Mouse (Mus musculus) limb, embryonic 12.5 days (tissue): Measurements from ENCODE around the gene Haus8. TPM values are rescaled to one million over a fixed set of nuclear protein-coding genes. Genes with fewer than 3 reads are reported as not detected.
A peak's percentile ranks its signal among the peaks of the same experiment; 100 is the strongest.
"Not testable (repeated sequence)": the region's sequence is repeated elsewhere in the genome, so short reads cannot be mapped to it uniquely, and the experiment has no call there.

Experiments used
- ATAC-seq: fragments of 200-750 bp; cut with Nextera tagmentation; 2 replicates; pipeline ENCODE4 v1.8.0; 2017; ENCODE audit warnings: low read depth, moderate TSS enrichment; ENCODE audit not compliant: insufficient number of reproducible peaks, insufficient read depth, low FRiP score, low TSS enrichment
- H3K27ac ChIP-seq: fragments of 300-500 bp; sonication (generic); 2 replicates; pipeline ENCODE4 v1.5.1; 2016; ENCODE audit warnings: mild to moderate bottlenecking, moderate library complexity
- H3K27me3 ChIP-seq: fragments of 300-500 bp; sonication (generic); 2 replicates; pipeline ENCODE4 v1.6.1; 2016; ENCODE audit warnings: mild to moderate bottlenecking, moderate library complexity
- H3K36me3 ChIP-seq: fragments of 300-500 bp; sonication (generic); 2 replicates; pipeline ENCODE4 v1.6.1; 2016; ENCODE audit warnings: mild to moderate bottlenecking, moderate library complexity
- H3K4me1 ChIP-seq: fragments of 300-500 bp; sonication (generic); replicated peaks from 2 replicates; pipeline ENCODE4 v1.6.1; 2016
- H3K4me2 ChIP-seq: fragments of 300-500 bp; sonication (generic); 2 replicates; pipeline ENCODE4 v1.6.1; 2016; ENCODE audit warnings: mild to moderate bottlenecking, moderate library complexity
- H3K4me3 ChIP-seq: fragments of 300-500 bp; sonication (generic); replicated peaks from 2 replicates; pipeline ENCODE4 v1.5.1; 2016; ENCODE audit warnings: mild to moderate bottlenecking
- H3K9ac ChIP-seq: fragments of 300-500 bp; sonication (generic); replicated peaks from 2 replicates; pipeline ENCODE4 v1.6.1; 2016; ENCODE audit warnings: mild to moderate bottlenecking, moderate library complexity
- H3K9me3 ChIP-seq: fragments of 300-500 bp; sonication (generic); 2 replicates; pipeline ENCODE4 v1.6.1; 2016; ENCODE audit warnings: mild to moderate bottlenecking, moderate library complexity
- WGBS: fragments of 180-500 bp; shearing (Covaris S2); methylation state at CpG from one replicate; pipeline ENCODE4 v1.1.7; 2016; 5-methylcytosine and 5-hydroxymethylcytosine counted together
- polyA plus RNA-seq: library from polyadenylated mRNA; unstranded; fragments of >200 nt; fragmentation: Nextera tagmentation; extraction: Ambion mirVana; gene quantifications from 2 replicates; pipeline ENCODE4 v1.2.1, GENCODE M21; 2016

The Haus8 gene
- polyA plus RNA-seq, 1 experiment from 2014 or later, result 59.1 TPM

- peaks cover 20% of the 10 kb centered on the region for H3K36me3 ChIP-seq
- H3K4me2 ChIP-seq, H3K9ac ChIP-seq, ATAC-seq, H3K27me3 ChIP-seq, H3K4me1 ChIP-seq, H3K4me3 ChIP-seq, H3K27ac ChIP-seq, H3K9me3 ChIP-seq: not testable (repeated sequence)
- WGBS, result 80% methylated on average over 2 of the region's 2 CpGs
Measured at GRCm38 (mm10) chr8:71286223-71286622, 13.5 kb upstream of the Haus8 start.

- Histone ChIP-seq H3K9ac (no peak overlapping the region), H3K4me1 (0 out of 2 replicates have a peak, but pooled peaks cover 2% of the 10 kb centered on the region), H3K27me3 (no peaks in the 10 kb centered on the region), H3K4me2 (no peak overlapping the region), H3K27ac (0 out of 2 replicates have a peak overlapping the region, but pooled peaks have one; percentile 7), H3K4me3 (no peak overlapping the region), H3K36me3 (0 out of 2 replicates have a peak, but pooled peaks cover 4% of the 10 kb centered on the region), H3K9me3 (no peaks in the 10 kb centered on the region)
- ATAC-seq, result no peak
- 74% methylated on average over 5 of the region's 5 CpGs for WGBS
Measured at GRCm38 (mm10) chr8:71282621-71283020, 9.9 kb upstream of the Haus8 start.

GRCm38 (mm10) chr8:71281731-71282130 is 9.0 kb upstream of the Haus8 start:
- not testable (repeated sequence) for H3K27ac ChIP-seq, H3K36me3 ChIP-seq, ATAC-seq, H3K4me3 ChIP-seq, H3K4me2 ChIP-seq, H3K9ac ChIP-seq, H3K9me3 ChIP-seq, H3K4me1 ChIP-seq, H3K27me3 ChIP-seq
- 84% methylated on average over 1 of the region's 1 CpGs for WGBS

GRCm38 (mm10) chr8:71279409-71279808 is 6.7 kb upstream of the Haus8 start:
- not testable (repeated sequence) for H3K27me3 ChIP-seq, H3K9me3 ChIP-seq, ATAC-seq, H3K27ac ChIP-seq, H3K9ac ChIP-seq, H3K4me3 ChIP-seq, H3K4me2 ChIP-seq, H3K4me1 ChIP-seq
- 59% methylated on average over 1 of the region's 1 CpGs for WGBS
- peaks cover 16% of the 10 kb centered on the region; the same call in 1 of the 2 replicates for H3K36me3 ChIP-seq

GRCm38 (mm10) chr8:71276166-71276565 is 3.4 kb upstream of the Haus8 start:
- Histone ChIP-seq H3K4me2 (no peak overlapping the region), H3K36me3 (peaks cover 20% of the 10 kb centered on the region; the same call in 1 of the 2 replicates)

GRCm38 (mm10) chr8:71274478-71274877 is 1.7 kb upstream of the Haus8 start:
- no peak overlapping the region for H3K4me3 ChIP-seq
- H3K36me3 ChIP-seq, result peaks cover 20% of the 10 kb centered on the region; the same call in 1 of the 2 replicates
- no peaks in the 10 kb centered on the region for H3K9me3 ChIP-seq
- no peak overlapping the region for H3K9ac ChIP-seq
- no peak for ATAC-seq
- H3K4me2 ChIP-seq, result no peak overlapping the region
- H3K27me3 ChIP-seq, result no peaks in the 10 kb centered on the region
- peaks cover 24% of the 10 kb centered on the region for H3K4me1 ChIP-seq
- H3K27ac ChIP-seq, result no peak overlapping the region

More at GRCm38 (mm10) chr8:71276166-71276565, 3.4 kb upstream of the Haus8 start:
- WGBS, result 94% methylated on average over 3 of the region's 3 CpGs
- Histone ChIP-seq H3K4me1 (peaks cover 21% of the 10 kb centered on the region), H3K4me3 (no peak overlapping the region), H3K27ac (no peak overlapping the region), H3K27me3 (no peaks in the 10 kb centered on the region), H3K9ac (no peak overlapping the region), H3K9me3 (no peaks in the 10 kb centered on the region)
- no peak for ATAC-seq

GRCm38 (mm10) chr8:71273151-71273510 is 397 bp upstream of the Haus8 start:
- peak overlapping the region; percentile 84 for H3K27ac ChIP-seq
- peak overlapping the region; percentile 76 for H3K9ac ChIP-seq
- WGBS, result 1% methylated on average over 14 of the region's 14 CpGs
- H3K9me3 ChIP-seq, result no peaks in the 10 kb centered on the region
- ATAC-seq, result no peak
- H3K4me3 ChIP-seq, result peak overlapping the region; percentile 78
- peaks cover 23% of the 10 kb centered on the region for H3K4me1 ChIP-seq
- peaks cover 16% of the 10 kb centered on the region; the same call in 1 of the 2 replicates for H3K36me3 ChIP-seq
- no peaks in the 10 kb centered on the region for H3K27me3 ChIP-seq
- H3K4me2 ChIP-seq, result peak overlapping the region; percentile 81

GRCm38 (mm10) chr8:71271630-71272029 is 1.1 kb downstream of the Haus8 start:
- 0 out of 2 replicates have a peak, but pooled peaks have one; percentile 0 for ATAC-seq
- 28% methylated on average over 5 of the region's 5 CpGs for WGBS
- H3K27me3 ChIP-seq, result no peaks in the 10 kb centered on the region
- peak overlapping the region; percentile 81 for H3K4me2 ChIP-seq
- H3K36me3 ChIP-seq, result peaks cover 16% of the 10 kb centered on the region; the same call in 1 of the 2 replicates
- H3K27ac ChIP-seq, result peak overlapping the region; percentile 84
- H3K9ac ChIP-seq, result peak overlapping the region; percentile 74
- H3K4me1 ChIP-seq, result peaks cover 23% of the 10 kb centered on the region
- H3K4me3 ChIP-seq, result peak overlapping the region; percentile 78
- no peaks in the 10 kb centered on the region for H3K9me3 ChIP-seq

GRCm38 (mm10) chr8:71268286-71268685 is 4.4 kb downstream of the Haus8 start:
- H3K4me3 ChIP-seq, H3K27me3 ChIP-seq, H3K9me3 ChIP-seq, H3K27ac ChIP-seq, ATAC-seq, H3K9ac ChIP-seq, H3K4me2 ChIP-seq: not testable (repeated sequence)
- Histone ChIP-seq H3K36me3 (peaks cover 16% of the 10 kb centered on the region; the same call in 1 of the 2 replicates), H3K4me1 (peaks cover 10% of the 10 kb centered on the region)
- 97% methylated on average over 6 of the region's 6 CpGs for WGBS

- H3K9me3 ChIP-seq, result no peaks in the 10 kb centered on the region
- no peak overlapping the region for H3K27ac ChIP-seq
- H3K9ac ChIP-seq, result no peak overlapping the region
- H3K4me3 ChIP-seq, result no peak overlapping the region
- H3K4me2 ChIP-seq, result no peak overlapping the region
- no peaks in the 10 kb centered on the region for H3K27me3 ChIP-seq
- H3K4me1 ChIP-seq, result peaks cover 9% of the 10 kb centered on the region
- 98% methylated on average over 2 of the region's 2 CpGs for WGBS
- no peak for ATAC-seq
- H3K36me3 ChIP-seq, result peaks cover 22% of the 10 kb centered on the region
Measured at GRCm38 (mm10) chr8:71267690-71268089, 5.0 kb downstream of the Haus8 start.

GRCm38 (mm10) chr8:71261234-71261633 is 11.5 kb downstream of the Haus8 start:
- H3K27ac ChIP-seq, result no peak overlapping the region
- no peaks in the 10 kb centered on the region for H3K4me1 ChIP-seq
- no peaks in the 10 kb centered on the region for H3K27me3 ChIP-seq
- peaks cover 56% of the 10 kb centered on the region for H3K36me3 ChIP-seq
- no peak overlapping the region for H3K4me2 ChIP-seq
- no peaks in the 10 kb centered on the region for H3K9me3 ChIP-seq
- ATAC-seq, result no peak
- H3K9ac ChIP-seq, result no peak overlapping the region
- H3K4me3 ChIP-seq, result no peak overlapping the region

- Histone ChIP-seq H3K4me2 (no peak overlapping the region), H3K4me3 (no peak overlapping the region), H3K9ac (no peak overlapping the region), H3K27me3 (no peaks in the 10 kb centered on the region), H3K9me3 (no peaks in the 10 kb centered on the region), H3K27ac (no peak overlapping the region), H3K4me1 (no peaks in the 10 kb centered on the region), H3K36me3 (peaks cover 69% of the 10 kb centered on the region)
- WGBS, result 95% methylated on average over 3 of the region's 3 CpGs
- no peak for ATAC-seq
Measured at GRCm38 (mm10) chr8:71256545-71257232, 16.0 kb downstream of the Haus8 start.
